In genomic region chr2:17718281-17718680, GRCm38 (mm10) we compare ENCODE assay signal across 26 mouse cellular contexts. TPM values are rescaled to one million over a fixed set of nuclear protein-coding genes. Genes with fewer than 3 reads are reported as not detected.
A peak's percentile ranks its signal among the peaks of the same experiment; 100 is the strongest.
DNase-seq lines count a peak whose midpoint lies in the region; ATAC-seq lines count a peak whose summit lies in the region.
"Had no signal": no experiment of that assay in that cellular context is flagged by ENCODE, and none has a peak within 500 bp of the region (broad histone marks: within the 10 kb centered on the region; RNA-seq: fewer than 3 reads in every experiment).

No protein-coding gene starts in this region.

- intact Hi-C loops in heart, postnatal 36 days (cut with DNase I): no loop called here

- H3K4me1 ChIP-seq in lung, embryonic 15.5 days: peaks cover 32% of the 10 kb centered on the region
- H3K4me1 ChIP-seq in midbrain, embryonic 15.5 days: 0 out of 2 replicates have a peak, but pooled peaks cover 10% of the 10 kb centered on the region
- H3K4me1 ChIP-seq: embryonic facial prominence, embryonic 15.5 days had no signal

- peaks cover 5% of the 10 kb centered on the region; the same call in 1 of the 2 replicates for H3K36me3 ChIP-seq in lung, embryonic 15.5 days
- no peaks in the 10 kb centered on the region for H3K36me3 ChIP-seq in midbrain, embryonic 15.5 days (replicated peaks)
- H3K36me3 ChIP-seq: embryonic facial prominence, embryonic 12.5 days; embryonic facial prominence, embryonic 15.5 days; heart, embryonic 10.5 days; heart, embryonic 13.5 days had no signal

- no peak for ATAC-seq in lung, embryonic 15.5 days (ENCODE audit: borderline replicate concordance, extremely low read depth, low FRiP score, low TSS enrichment)
- ATAC-seq in midbrain, embryonic 15.5 days (replicated peaks): no peak
- ATAC-seq: activated CD4-positive, CD25-positive, alpha-beta regulatory T cell, adult 4 months; forebrain, embryonic 14.5 days; forebrain, postnatal 0 days; hindbrain, embryonic 16.5 days had no signal

- H3K27me3 ChIP-seq in lung, embryonic 15.5 days: no peaks in the 10 kb centered on the region
- no peaks in the 10 kb centered on the region for H3K27me3 ChIP-seq in midbrain, embryonic 15.5 days (replicated peaks)
- H3K27me3 ChIP-seq: embryonic facial prominence, embryonic 12.5 days; embryonic facial prominence, embryonic 15.5 days; heart, embryonic 13.5 days; hindbrain, embryonic 13.5 days had no signal

- no peak overlapping the region for H3K4me3 ChIP-seq in lung, embryonic 15.5 days
- no peak overlapping the region for H3K4me3 ChIP-seq in midbrain, embryonic 15.5 days
- H3K4me3 ChIP-seq: embryonic facial prominence, embryonic 12.5 days; embryonic facial prominence, embryonic 15.5 days; gastrocnemius, adult 2 months; heart, adult 2 months; heart, embryonic 10.5 days; heart, embryonic 13.5 days; hindbrain, embryonic 13.5 days had no signal

- peak overlapping the region; percentile 53; the same call in 1 of the 2 replicates for H3K27ac ChIP-seq in lung, embryonic 15.5 days
- H3K27ac ChIP-seq in midbrain, embryonic 15.5 days: no peak overlapping the region
- H3K27ac ChIP-seq: embryonic facial prominence, embryonic 12.5 days; embryonic facial prominence, embryonic 15.5 days; gastrocnemius, adult 2 months; heart, adult 2 months; heart, embryonic 10.5 days; hindbrain, embryonic 13.5 days had no signal

- no peak overlapping the region for H3K9ac ChIP-seq in lung, embryonic 15.5 days
- no peak overlapping the region for H3K9ac ChIP-seq in midbrain, embryonic 15.5 days
- H3K9ac ChIP-seq: embryonic facial prominence, embryonic 12.5 days; embryonic facial prominence, embryonic 15.5 days; forebrain, postnatal 0 days; heart, embryonic 13.5 days; hindbrain, embryonic 13.5 days had no signal

- DNase-seq in heart, adult 11 months: peak; percentile 62
- DNase-seq in heart, postnatal 36 days: no peak
- DNase-seq in lung, postnatal 10 days: peak; percentile 57
- peak; percentile 82 for DNase-seq in lung, postnatal 36 days
- no peak for DNase-seq in ovary, postnatal 14 days (ENCODE audit: low spot score)
- no peak for DNase-seq in embryo, embryonic 10 days (ENCODE audit: low spot score)
- DNase-seq: adrenal gland, postnatal 10 days; adrenal gland, postnatal 36 days; cerebellum, adult 18-20 months; cerebellum, adult 9-10 months; cerebellum, postnatal 14 days; forebrain, postnatal 0 days; gastrocnemius, adult 2 months; gastrocnemius, postnatal 25 days; heart, adult 2 months; heart, postnatal 14 days had no signal

- WGBS in lung, embryonic 15.5 days: 57% methylated on average over 1 of the region's 1 CpGs
- 90% methylated on average over 1 of the region's 1 CpGs for WGBS in midbrain, embryonic 15.5 days

- H3K9me3 ChIP-seq in lung, embryonic 15.5 days: no peaks in the 10 kb centered on the region
- no peaks in the 10 kb centered on the region for H3K9me3 ChIP-seq in midbrain, embryonic 15.5 days
- H3K9me3 ChIP-seq: embryonic facial prominence, embryonic 12.5 days; embryonic facial prominence, embryonic 15.5 days; heart, embryonic 10.5 days; heart, embryonic 13.5 days; hindbrain, embryonic 13.5 days had no signal

- H3K4me2 ChIP-seq in lung, embryonic 15.5 days: no peak overlapping the region
- H3K4me2 ChIP-seq in midbrain, embryonic 15.5 days: no peak overlapping the region
- H3K4me2 ChIP-seq: embryonic facial prominence, embryonic 12.5 days; embryonic facial prominence, embryonic 15.5 days; heart, embryonic 13.5 days; hindbrain, embryonic 13.5 days had no signal

RNA-seq across cellular contexts. Expression of gene Nebl, which starts 13.0 kb away (rescaled TPM):
- total RNA-seq in heart, postnatal 36 days (2021): 100 to 1,000 TPM; 359 to 378 TPM
- 38.1 and 44.9 TPM in 2 replicates for polyA plus RNA-seq in lung, embryonic 15.5 days (2015; fragmentation: Nextera tagmentation; extraction: Ambion mirVana)
- polyA plus RNA-seq in midbrain, embryonic 15.5 days (2015; fragmentation: Nextera tagmentation; extraction: Ambion mirVana): 11.0 and 11.7 TPM in 2 replicates

Comparison
In these comparisons a context has a peak if more than half of its experiments do, and no peak if none do; other contexts are left out.
1. DNase-seq: peak in heart, adult 11 months (single experiment), lung, postnatal 10 days (single experiment) and lung, postnatal 36 days (single experiment); none in heart, postnatal 36 days (0 of 2), ovary, postnatal 14 days (single experiment) and embryo, embryonic 10 days (single experiment).